Mouse (Mus musculus) 3134 (cell line): ENCODE results near the gene E2f2.
A peak's percentile ranks its signal among the peaks of the same experiment; 100 is the strongest.

Experiments used
- DNase-seq: peaks from one replicate; pipeline ENCODE4 v3.0.0-alpha.2; 2011; ENCODE audit warnings: low spot score; ENCODE audit not compliant: insufficient read length; ENCODE audit errors: extremely low read depth

Gene E2f2

GRCm38 (mm10) chr4:136172011-136172541 is at the start of gene E2f2:
Gene E2f2, plus strand, starts transcription at chr4:136172394.
- DNase-seq: no peak

- DNase-seq: peak; percentile 67
Observed at GRCm38 (mm10) chr4:136123111-136123791, 48.9 kb upstream of the E2f2 start.

- DNase-seq: no peak
Observed at GRCm38 (mm10) chr4:136123792-136124161, 48.4 kb upstream of the E2f2 start.

GRCm38 (mm10) chr4:136124581-136124980 is 47.6 kb upstream of the E2f2 start:
- DNase-seq: no peak

GRCm38 (mm10) chr4:136125458-136125857 is 46.7 kb upstream of the E2f2 start:
- DNase-seq: no peak

GRCm38 (mm10) chr4:136126019-136126418 is 46.2 kb upstream of the E2f2 start:
- DNase-seq: no peak

- DNase-seq: no peak
Observed at GRCm38 (mm10) chr4:136127670-136128069, 44.5 kb upstream of the E2f2 start.

GRCm38 (mm10) chr4:136129842-136130241 is 42.4 kb upstream of the E2f2 start:
- no peak for DNase-seq

- DNase-seq: no peak
Observed at GRCm38 (mm10) chr4:136133801-136134200, 38.4 kb upstream of the E2f2 start.

- peak; percentile 49 for DNase-seq
Observed at GRCm38 (mm10) chr4:136134418-136134977, 37.7 kb upstream of the E2f2 start.

- DNase-seq: peak; percentile 53
Observed at GRCm38 (mm10) chr4:136134978-136135873, 37.0 kb upstream of the E2f2 start.

GRCm38 (mm10) chr4:136135874-136136728 is 36.1 kb upstream of the E2f2 start:
- DNase-seq: no peak

GRCm38 (mm10) chr4:136139326-136140110 is 32.7 kb upstream of the E2f2 start:
- no peak for DNase-seq

GRCm38 (mm10) chr4:136140327-136141250 is 31.6 kb upstream of the E2f2 start:
- peak; percentile 93 for DNase-seq

- DNase-seq: no peak
Observed at GRCm38 (mm10) chr4:136142267-136143192, 29.7 kb upstream of the E2f2 start.

GRCm38 (mm10) chr4:136143193-136143976 is 28.8 kb upstream of the E2f2 start, which contains the start of gene Id3:
Gene Id3, plus strand, starts transcription at chr4:136143497.
- DNase-seq: peak; percentile 99
